Mouse (Mus musculus) spleen, adult 2 months (tissue): ENCODE measurements around the gene Crym.

ENCODE experiments used
- CTCF ChIP-seq: fragments of 200-500 bp; IDR thresholded peaks from 2 replicates; pipeline ENCODE4 v1.5.1; 2011; ENCODE audit warnings: mild to moderate bottlenecking, inconsistent platforms; ENCODE audit not compliant: insufficient read depth, insufficient read length, insufficient replicate concordance; ENCODE audit errors: extremely low read depth
- POLR2A ChIP-seq: fragments of 200-500 bp; IDR thresholded peaks from 2 replicates; pipeline ENCODE4 v1.6.1; 2011; ENCODE audit warnings: low read depth, low read length, inconsistent platforms

GRCm38 (mm10) chr7:120201231-120201744, 623 bp downstream of the Crym start:
- TF ChIP-seq CTCF: no peak
- TF ChIP-seq POLR2A: no peak
